Mouse (Mus musculus) liver, embryonic 11.5 days (tissue): Measurements from ENCODE around the gene Ctbp1. TPM values are rescaled to one million over a fixed set of nuclear protein-coding genes. Genes with fewer than 3 reads are reported as not detected.

Experiments used
- ATAC-seq: fragments of 200-750 bp; cut with Nextera tagmentation; replicated peaks from 2 replicates; pipeline ENCODE4 v1.8.0; 2017; ENCODE audit warnings: moderate number of reproducible peaks, mild to moderate bottlenecking, moderate TSS enrichment, moderate library complexity; ENCODE audit not compliant: low FRiP score
- DNase-seq: peaks from one replicate; pipeline ENCODE4 v3.0.0-alpha.2; 2017; ENCODE audit warnings: low spot score
- H3K27ac ChIP-seq: fragments of 300-500 bp; sonication (generic); 2 replicates; pipeline ENCODE4 v1.5.1; 2014; ENCODE audit warnings: mild to moderate bottlenecking, low read depth, low read length, control low read depth
- H3K27me3 ChIP-seq: fragments of 300-500 bp; sonication (generic); replicated peaks from 2 replicates; pipeline ENCODE4 v1.6.1; 2014; ENCODE audit warnings: low read length, mixed read lengths; ENCODE audit not compliant: control insufficient read depth, insufficient read depth
- H3K36me3 ChIP-seq: fragments of 300-500 bp; sonication (generic); 2 replicates; pipeline ENCODE4 v1.6.1; 2014; ENCODE audit warnings: mild to moderate bottlenecking, low read length, moderate library complexity, mixed read lengths; ENCODE audit not compliant: control insufficient read depth, insufficient read depth
- H3K4me1 ChIP-seq: fragments of 300-500 bp; sonication (generic); replicated peaks from 2 replicates; pipeline ENCODE4 v1.6.1; 2014; ENCODE audit warnings: low read length, mixed read lengths; ENCODE audit not compliant: control insufficient read depth, insufficient read depth
- H3K4me2 ChIP-seq: fragments of 300-500 bp; sonication (generic); 2 replicates; pipeline ENCODE4 v1.6.1; 2014; ENCODE audit warnings: mild to moderate bottlenecking, control low read depth, moderate library complexity
- H3K4me3 ChIP-seq: fragments of 300-500 bp; sonication (generic); 2 replicates; pipeline ENCODE4 v1.5.1; 2014; ENCODE audit warnings: low read depth, low read length, control low read depth
- H3K9ac ChIP-seq: fragments of 300-500 bp; sonication (generic); 2 replicates; pipeline ENCODE4 v1.6.1; 2014; ENCODE audit warnings: low read depth, low read length, control low read depth
- H3K9me3 ChIP-seq: fragments of 300-500 bp; sonication (generic); 2 replicates; pipeline ENCODE4 v1.6.1; 2016; ENCODE audit warnings: low read length, inconsistent platforms, mixed read lengths; ENCODE audit not compliant: control insufficient read depth
- WGBS: fragments of 180-500 bp; shearing (Covaris S2); extraction: QIAGEN DNeasy Blood & Tissue Kit; methylation state at CpG from one replicate; pipeline ENCODE4 v1.1.7; 2014; 5-methylcytosine and 5-hydroxymethylcytosine counted together
- polyA plus RNA-seq: library from polyadenylated mRNA; unstranded; fragments of >200 nt; fragmentation: Nextera tagmentation; extraction: Ambion mirVana; gene quantifications from 2 replicates; pipeline ENCODE4 v1.2.1, GENCODE M21; 2014

The Ctbp1 gene
- polyA plus RNA-seq, 1 experiment from 2014 or later: 322 TPM

GRCm38 (mm10) chr5:33201697-33202096, 73.1 kb downstream of the Ctbp1 start:
- Histone ChIP-seq H3K4me1 (peaks cover 4% of the 10 kb centered on the region; the same call in 1 of the 2 replicates), H3K9me3 (no peaks in the 10 kb centered on the region), H3K36me3 (no peaks in the 10 kb centered on the region), H3K4me2 (no peak overlapping the region), H3K27ac (no peak overlapping the region), H3K4me3 (no peak overlapping the region), H3K9ac (no peak overlapping the region), H3K27me3 (no peaks in the 10 kb centered on the region)
- WGBS: 60% methylated on average over 13 of the region's 13 CpGs
- ATAC-seq: no peak
- no peak for DNase-seq

DNA sequence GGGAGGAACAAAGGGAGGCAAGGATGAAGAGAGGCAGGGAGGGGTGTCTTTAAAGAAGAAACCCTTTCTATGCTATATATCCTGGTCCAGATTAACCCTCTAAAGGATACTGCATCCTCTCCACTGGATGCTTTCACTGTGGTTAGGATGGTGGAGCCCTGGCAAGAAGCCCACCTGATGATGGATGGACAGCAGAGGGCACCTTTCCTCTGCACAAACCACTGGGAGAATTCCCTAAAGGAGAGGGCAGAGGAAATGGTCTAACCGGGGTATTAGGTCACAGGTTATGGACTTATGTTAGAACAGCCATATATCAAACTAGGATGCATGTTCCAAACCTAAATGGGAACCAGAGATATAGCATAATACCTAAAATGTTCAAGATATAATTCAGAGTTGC, 74.7 kb downstream of the Ctbp1 start:
- H3K4me2 ChIP-seq: no peak overlapping the region
- 55% methylated on average over 1 of the region's 1 CpGs for WGBS
- no peak for DNase-seq

More for the DNA sequence above, 74.7 kb downstream of the Ctbp1 start:
- peaks cover 4% of the 10 kb centered on the region; the same call in 1 of the 2 replicates for H3K4me1 ChIP-seq
- no peak overlapping the region for H3K4me3 ChIP-seq
- no peak for ATAC-seq
- H3K9ac ChIP-seq: no peak overlapping the region
- no peaks in the 10 kb centered on the region for H3K9me3 ChIP-seq
- no peaks in the 10 kb centered on the region for H3K27me3 ChIP-seq
- no peak overlapping the region for H3K27ac ChIP-seq
- H3K36me3 ChIP-seq: no peaks in the 10 kb centered on the region

Other genes with a start within 250 kb of the Ctbp1 start
- gene Slc5a1, start 170.8 kb downstream of the Ctbp1 start, polyA plus RNA-seq: not detected in 2 replicates
- 7.5 and 8.5 TPM in 2 replicates for gene Spon2, start 56.5 kb downstream of the Ctbp1 start, polyA plus RNA-seq
- 103 and 106 TPM in 2 replicates for gene Maea, start 60.5 kb upstream of the Ctbp1 start, polyA plus RNA-seq
- 4.9 and 5.6 TPM in 2 replicates for gene Uvssa, start 103.6 kb upstream of the Ctbp1 start, polyA plus RNA-seq
- gene Nkx1-1, start 159.0 kb upstream of the Ctbp1 start, polyA plus RNA-seq: not detected in 2 replicates